Mouse (Mus musculus) gastrocnemius, postnatal 14 days (tissue): ENCODE data around the gene Gm17268. TPM values are rescaled to one million over a fixed set of nuclear protein-coding genes. Genes with fewer than 3 reads are reported as not detected.

ENCODE experiments used
- DNase-seq: peaks from one replicate; pipeline ENCODE4 v3.0.0; 2021; ENCODE audit warnings: mixed read lengths
- intact Hi-C: fragments of 180-260 bp; cut with DNase I; formaldehyde crosslinking; loops from one replicate; pipeline ENCODE4 v1.15.1; 2025; ENCODE audit warnings: low total_unique reads
- long read RNA-seq, 2 experiments: library from polyadenylated mRNA; stranded (forward); transcript quantifications; one replicate each; pipeline ENCODE4 v2.0.0; 2021
- total RNA-seq, 2 experiments: library from RNA; stranded (reverse); gene quantifications; 2 replicates each; pipeline ENCODE4 v1.2.3; 2021

Gene Gm17268
- total RNA-seq, result not detected
- long read RNA-seq, experiment 1, result 0 reads
- long read RNA-seq, experiment 2, result 0 reads

DNA sequence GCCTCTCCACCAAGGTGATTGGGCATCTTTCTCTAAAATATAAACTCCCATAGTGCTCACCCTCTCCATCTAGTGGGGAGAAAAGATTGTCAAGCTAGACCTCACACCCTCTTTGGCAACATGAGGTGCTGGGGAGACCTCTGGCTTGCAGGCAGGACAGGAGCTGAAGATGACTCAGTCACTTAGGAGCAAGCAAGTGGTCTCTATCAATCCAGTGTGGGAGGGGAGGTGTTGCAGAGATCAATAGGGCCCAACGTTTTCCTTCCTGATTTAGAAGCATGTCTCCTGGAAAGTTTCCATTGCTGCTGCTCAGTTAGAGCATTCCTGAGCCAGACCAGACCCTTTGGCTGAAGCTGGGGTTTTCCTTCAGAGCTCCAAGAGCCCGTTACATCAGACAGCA is at the start of gene Gm17268:
Gm17268 (minus strand) TSS at position 28 of the 400 bp plus-strand sequence.
- no peak for DNase-seq
- intact Hi-C loops, result no loop called here

DNA sequence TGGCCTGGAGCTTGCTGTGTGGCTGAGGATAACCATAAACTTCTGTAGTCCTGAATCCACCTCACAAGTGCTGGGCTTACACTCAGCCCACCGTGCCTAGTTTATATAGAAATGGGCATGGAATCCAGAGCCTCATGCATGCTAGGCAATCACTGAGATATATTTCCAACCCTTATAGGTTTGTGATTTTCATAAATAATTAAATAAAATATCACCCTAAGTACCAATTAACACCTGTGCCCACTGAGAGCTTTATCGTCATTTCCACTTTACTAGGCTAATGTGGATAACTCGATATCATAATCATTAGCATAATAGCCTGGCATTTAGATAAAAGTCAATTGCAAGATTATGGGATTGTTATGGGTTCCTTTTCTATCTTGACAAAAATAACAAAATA is 46.0 kb upstream of the Gm17268 start:
- intact Hi-C loops, result no loop called here
- DNase-seq, result no peak

DNA sequence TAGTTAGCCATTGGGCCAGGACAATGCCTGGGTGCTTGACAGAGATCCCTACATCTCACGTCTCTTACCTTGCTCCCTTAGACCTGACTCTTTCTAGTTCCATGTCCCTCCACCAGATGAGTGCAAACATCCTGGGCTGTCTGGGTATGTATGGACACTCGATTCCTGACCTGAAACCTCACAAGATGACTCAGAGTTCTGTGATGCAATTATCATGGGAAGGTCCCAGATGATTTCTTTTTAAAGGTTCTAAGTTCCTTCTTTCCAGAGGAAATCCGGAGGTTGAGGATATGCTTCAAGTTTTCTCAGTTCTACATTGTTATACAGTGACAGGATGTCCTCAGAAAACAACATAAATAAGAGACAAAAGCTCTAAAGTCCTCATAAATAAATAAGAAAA is 42.5 kb upstream of the Gm17268 start:
- no peak for DNase-seq
- intact Hi-C loops, result no loop called here

DNA sequence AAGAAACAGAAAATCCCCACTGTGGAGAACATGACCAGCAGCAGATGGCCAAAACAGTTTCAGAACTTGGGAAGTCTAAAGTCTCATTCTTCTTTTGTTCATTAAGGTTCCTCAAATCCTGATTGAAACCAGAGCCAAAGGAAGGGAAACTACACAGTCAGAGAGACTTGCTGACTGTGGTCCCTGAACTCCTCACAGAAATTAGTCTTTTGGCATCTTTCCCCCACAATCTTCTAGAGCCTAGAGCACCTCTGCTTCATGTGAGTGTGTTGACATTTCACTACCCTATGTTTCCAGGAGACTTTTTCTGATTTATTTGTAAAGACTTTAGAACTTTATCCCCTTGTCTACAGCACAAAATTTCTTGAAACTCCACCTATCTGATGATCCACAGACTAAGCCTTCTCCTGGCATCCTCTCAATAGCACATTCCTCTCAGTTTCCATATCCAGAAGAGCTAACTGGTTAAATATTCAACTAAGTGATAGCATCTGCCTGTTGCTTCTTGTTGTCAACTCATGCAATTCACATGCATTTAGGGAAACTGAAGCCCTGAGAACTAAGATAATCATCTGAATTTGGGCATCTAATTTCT is 39.9 kb upstream of the Gm17268 start:
- intact Hi-C loops, result no loop called here
- no peak for DNase-seq

DNA sequence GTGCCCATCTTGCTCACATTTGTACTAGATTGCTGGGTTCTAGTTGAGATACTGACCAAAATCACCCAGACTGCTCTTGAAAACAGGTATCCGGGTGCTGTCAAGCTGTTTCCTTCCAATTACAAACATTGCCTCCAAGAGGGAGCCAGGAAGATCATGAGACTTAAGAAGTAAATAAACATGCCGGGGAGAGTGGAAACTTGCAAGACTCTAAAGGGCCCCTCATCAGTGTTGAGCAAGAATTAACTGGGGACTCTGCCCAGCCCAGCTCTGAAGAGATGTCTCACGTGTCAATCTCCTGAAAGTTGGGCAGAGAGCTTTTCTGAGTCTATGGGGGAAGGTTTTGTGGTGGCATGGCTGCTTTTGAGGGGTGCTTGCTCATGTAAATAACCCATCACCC is 38.7 kb upstream of the Gm17268 start:
- no peak for DNase-seq
- intact Hi-C loops, result no loop called here

DNA sequence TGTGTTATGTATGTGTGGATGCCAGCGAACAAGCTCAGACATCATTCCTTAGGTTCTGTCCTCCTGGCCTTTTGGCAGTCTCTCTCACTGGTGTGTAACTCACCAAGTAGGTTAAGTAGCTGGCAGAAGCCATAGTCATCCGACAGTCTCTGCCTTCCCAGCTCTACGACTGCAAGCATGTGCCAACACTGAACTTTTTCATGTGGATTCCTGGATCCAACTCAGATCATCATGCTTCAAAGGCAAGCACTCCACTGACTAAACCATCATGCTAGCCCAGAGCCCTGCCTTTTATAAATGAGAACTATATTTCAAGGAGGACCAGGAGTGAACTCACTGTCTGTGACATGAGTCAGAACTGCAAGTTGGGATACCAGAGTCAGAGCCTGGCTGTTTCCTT is 35.3 kb upstream of the Gm17268 start:
- no peak for DNase-seq
- intact Hi-C loops, result no loop called here

DNA sequence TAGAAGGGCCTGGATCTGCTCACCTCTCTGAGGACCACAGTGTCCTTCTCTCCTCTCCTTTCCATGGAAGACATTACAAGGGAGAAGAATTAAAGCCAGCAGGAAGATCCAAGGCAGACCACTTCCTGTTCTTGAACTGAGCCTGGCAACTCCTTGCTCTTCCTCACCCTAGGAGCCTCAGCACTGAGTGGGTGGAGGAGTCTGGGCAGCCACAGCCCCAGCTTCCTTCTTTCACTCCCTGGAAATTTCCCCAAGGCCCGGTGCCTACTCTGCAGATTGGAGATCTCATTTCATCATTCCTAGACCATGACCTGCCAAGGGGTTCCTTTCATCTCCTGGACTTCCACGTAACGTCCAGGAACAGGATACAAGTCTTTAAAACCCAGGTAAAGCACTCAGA is 34.6 kb upstream of the Gm17268 start:
- peak; percentile 6 for DNase-seq
- intact Hi-C loops, result no loop called here

DNA sequence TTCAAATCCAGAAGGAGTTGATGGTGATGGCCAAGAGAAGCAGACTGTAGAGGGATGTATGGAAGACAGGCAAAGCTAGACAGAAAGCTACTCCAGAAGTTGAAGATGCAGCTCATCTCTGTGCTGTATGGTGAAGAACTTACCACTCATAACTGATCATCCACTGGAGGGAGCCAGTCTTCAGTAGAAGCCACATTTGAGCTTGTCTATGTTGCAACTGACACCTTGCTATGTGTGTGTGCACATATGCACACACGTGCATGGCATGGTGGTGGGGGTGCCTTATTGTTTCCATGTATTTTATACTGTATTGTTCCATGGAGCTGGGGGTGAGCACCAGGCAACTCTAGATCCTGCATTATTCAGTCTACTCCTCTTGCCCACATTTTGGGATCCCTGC is 34.0 kb upstream of the Gm17268 start:
- intact Hi-C loops, result no loop called here
- DNase-seq, result no peak

DNA sequence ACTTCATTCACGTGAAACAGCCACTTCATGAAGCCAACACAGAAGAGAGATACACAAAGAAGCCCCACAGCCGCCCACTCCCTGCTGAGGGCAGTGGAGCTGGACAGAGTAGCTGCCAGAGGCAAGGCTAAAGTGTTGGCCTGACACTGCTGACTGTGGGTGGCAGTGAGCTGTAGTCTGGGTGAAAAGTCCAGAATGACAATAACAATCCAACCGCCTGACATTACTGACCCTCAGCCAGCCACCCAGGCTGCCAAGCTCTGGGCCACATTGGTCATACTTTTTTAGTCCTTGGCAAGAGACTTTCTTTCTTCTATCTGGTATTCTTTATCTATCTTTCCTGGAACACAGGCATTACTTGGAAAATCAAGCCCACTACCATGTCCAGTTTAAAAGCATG is 32.7 kb upstream of the Gm17268 start:
- intact Hi-C loops, result no loop called here
- DNase-seq, result peak; percentile 12

DNA sequence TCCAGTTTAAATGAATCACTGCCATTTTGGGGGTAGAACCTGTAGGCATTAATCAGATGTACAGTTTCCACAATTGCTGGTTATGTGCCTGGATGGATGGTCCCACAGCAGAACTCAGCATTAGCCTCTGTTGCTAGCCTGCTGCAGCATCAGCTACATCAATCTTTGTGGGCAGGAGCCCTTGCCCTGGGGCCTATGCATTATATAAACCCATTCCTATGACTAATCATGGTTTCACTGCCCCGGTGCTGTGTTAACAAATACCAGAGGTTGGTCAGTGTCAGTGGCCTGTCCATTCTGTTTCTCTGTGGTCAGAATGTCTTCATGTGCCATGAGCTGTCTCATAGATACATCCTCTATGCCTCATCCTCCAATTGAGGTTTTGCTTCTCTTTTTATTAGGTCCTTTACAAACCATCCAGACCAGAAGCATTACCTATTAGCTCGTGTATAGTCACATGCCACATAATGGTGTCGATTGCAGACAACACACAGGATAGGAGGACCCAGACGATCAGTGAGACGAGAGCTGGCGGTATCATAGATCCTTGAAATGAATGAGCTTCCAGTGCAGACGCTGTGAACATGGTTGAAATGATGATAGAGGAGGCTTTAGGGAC is 28.7 kb upstream of the Gm17268 start:
- DNase-seq, result no peak
- intact Hi-C loops, result no loop called here

DNA sequence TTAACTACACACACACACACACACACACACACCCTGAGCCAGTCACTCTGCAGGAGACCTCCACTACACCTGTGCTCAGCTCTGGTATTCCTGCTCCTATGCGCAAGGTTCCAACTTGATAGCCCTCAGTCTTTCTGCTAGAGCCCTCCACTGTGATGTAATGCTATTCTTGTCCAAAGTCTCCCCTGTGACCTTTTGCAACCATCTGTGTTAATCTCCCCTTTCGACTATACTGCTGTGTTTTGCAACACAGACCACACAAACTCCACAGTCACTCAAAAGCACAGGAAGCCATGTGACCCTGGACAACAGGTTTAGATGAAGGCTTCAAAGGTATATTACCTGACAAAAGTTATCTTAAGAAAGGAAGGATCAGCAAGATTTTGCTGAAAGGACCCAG is 25.1 kb upstream of the Gm17268 start:
- no peak for DNase-seq
- intact Hi-C loops, result no loop called here

DNA sequence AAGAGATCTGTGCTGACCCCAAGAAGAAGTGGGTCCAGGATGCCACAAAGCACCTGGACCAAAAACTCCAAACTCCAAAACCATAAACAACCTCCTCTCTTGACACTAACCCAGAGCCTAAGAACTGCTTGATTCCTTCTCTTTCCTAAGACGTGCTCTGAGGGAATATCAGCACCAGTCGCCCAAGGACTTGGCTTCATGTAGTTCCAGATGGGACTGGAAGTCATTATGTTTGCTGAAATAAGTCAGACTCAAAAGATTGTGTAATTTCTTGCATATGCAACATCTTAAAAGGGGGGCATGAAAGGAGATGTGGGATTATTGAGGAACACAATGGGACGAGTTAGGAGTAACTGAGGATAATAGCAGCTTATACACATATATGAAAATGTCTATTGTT is 23.9 kb upstream of the Gm17268 start:
- DNase-seq, result no peak

DNA sequence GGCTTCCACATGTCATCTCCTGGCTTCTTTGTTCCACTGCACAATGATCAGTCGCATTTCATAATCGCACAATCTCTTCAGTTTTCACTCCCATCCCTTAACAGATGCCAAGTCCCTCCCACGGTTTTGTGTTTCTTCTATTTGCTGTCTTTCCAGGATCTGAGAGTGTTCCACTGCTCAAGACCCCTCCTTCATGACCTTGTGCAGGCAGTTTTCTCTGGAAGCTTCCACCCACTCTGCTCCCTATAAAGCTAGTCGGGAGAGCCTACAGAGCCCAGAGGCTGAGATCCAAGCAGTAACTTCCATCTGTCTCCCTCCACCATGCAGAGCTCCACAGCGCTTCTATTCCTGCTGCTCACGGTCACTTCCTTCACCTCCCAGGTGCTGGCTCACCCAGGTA is 19.3 kb upstream of the Gm17268 start, which contains the start of gene Ccl11:
Ccl11 (plus strand) TSS at position 178 of the 400 bp plus-strand sequence.
- intact Hi-C loops, result no loop called here
- DNase-seq, result peak; percentile 37

More for the DNA sequence above, 23.9 kb upstream of the Gm17268 start:
- intact Hi-C loops, result no loop called here

DNA sequence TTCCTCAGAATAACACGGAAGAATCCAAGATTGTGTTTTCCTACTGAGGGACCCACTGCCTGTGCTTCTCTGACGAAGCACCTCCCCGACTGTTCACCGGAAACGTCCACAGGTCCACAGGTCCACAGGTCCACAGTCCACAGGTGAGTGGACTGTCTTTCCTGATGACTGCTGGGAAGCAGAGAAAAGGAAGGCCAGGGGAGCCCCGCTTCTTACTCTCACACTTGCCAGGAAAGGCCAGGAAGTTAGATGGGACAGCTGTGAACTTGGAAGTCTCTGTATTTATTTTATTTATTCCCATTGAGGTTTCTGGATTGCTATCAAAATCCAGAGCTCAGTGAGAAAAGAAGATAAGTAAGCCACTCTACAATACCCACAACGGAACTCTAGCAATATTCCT is 15.5 kb upstream of the Gm17268 start:
- no peak for DNase-seq
- intact Hi-C loops, result no loop called here

DNA sequence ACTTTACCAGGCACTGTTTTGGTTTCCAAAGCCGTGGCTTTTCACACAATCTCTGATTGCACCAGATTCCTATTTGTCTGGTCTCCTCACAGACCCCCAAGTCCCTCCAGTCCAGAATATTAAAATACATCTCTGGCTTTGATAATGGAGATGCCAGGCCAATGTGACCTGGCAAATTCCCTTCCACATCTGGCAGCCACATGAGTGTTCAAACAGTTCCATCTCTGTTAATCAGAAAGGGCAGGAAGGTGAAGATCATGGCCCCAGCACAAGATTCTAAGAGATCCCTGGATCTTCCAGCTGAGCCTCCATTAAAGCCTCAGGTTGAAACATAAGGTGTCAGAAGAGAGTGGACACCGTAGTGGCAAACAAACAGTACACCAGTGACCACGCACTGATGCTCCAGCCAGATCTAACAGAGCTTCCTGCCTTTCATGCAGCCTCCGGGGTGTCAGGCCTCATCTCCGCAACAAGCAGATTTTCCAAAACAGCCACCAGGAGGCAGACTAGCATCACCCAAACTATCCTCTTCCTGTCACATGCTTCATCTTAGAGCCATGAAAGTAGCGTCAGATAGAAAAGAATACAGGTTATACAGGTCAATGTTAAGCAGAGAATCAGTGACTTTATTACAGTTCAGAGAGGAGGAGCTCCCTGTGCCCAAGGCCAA is 9.5 kb upstream of the Gm17268 start:
- intact Hi-C loops, result loop anchor here (5.0 kb wide), 2 partner anchors 51 to 129 kb away; no protein-coding TSS in a partner anchor
- peak; percentile 51 for DNase-seq

DNA sequence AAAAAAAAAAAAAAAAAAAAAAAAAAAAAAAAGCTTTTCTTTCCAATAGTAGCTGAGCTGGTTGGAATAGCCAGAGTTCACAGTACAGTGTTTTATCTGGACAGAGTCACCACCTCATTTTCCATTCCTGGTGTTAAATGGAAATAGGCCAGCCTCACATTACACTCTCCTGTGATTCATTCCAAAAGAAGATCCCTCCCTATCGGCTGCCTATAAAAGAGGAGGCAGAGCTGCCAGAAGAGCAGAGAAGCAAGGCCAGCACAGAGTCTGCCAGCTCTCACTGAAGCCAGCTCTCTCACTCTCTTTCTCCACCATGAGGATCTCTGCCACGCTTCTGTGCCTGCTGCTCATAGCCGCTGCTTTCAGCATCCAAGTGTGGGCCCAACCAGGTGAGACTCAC is 7.1 kb upstream of the Gm17268 start, which contains the start of gene Ccl7:
Ccl7 (plus strand) TSS at position 242 of the 400 bp plus-strand sequence.
- peak; percentile 49 for DNase-seq
- intact Hi-C loops, result loop anchor here (5.0 kb wide), 2 partner anchors 48 to 132 kb away; no protein-coding TSS in a partner anchor

DNA sequence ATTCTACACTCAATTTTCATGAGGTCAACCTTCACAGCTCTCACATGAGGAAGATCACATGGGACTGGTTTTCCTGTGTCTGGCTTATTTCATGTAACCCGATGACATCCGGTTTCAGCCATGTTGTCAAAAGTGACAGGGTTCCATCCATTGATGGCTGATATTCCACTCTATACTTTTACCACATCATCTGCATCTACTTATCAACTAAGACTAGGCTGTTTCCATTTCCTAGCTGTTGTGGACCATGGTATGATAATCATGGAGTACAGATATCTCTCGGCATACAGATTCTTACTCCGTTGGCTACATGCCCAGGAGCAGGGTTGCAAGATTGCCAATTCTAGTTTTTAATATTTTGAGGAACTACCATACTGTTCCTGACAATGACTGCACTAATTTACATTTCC is 3.3 kb upstream of the Gm17268 start:
- DNase-seq, result no peak
- intact Hi-C loops, result no loop called here

DNA sequence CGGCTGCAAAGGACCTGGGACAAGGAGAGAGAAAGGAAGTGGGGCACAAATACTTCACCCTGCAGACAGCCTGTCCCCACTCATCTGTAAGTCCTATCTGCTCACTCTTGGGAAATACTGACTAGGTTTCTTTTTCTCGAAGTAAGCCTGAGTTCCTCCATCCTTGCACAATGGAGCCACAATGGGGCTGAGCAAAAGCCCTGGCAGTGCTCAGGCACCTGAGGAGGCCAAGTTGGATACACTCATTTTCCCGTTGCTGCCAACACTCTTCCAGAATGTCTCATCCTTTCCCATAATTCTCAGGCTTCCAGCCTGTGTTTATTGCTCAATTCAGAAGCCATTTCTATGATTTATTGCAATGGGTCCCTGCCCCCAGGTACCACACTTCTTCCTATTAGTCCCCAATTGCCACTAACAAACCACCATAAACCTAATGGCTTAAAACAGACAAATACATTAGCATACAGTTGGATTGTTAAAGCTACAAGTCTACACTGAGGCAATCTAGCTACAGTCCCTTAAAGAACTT is 834 bp upstream of the Gm17268 start:
- intact Hi-C loops, result no loop called here
- no peak for DNase-seq

DNA sequence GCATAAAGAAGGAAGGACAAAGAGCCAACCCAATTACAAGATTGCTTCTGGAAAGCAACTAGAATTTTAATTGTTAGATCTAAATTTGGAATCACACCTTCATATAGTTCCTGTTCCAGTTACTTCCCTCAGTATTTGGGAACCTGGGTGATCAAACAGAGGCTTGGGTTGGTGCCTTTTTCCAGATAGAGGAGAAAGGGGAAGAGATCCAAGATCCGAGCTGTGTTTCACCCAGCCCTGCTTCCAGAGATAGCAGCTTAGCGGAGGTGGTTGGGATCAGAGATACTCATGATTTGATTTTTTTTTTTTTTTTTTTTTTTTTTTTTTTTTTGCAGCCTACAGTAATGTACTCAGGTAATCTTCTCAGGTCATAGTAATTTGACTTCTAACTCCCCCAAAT is 2.5 kb downstream of the Gm17268 start:
- no peak for DNase-seq
- intact Hi-C loops, result no loop called here

DNA sequence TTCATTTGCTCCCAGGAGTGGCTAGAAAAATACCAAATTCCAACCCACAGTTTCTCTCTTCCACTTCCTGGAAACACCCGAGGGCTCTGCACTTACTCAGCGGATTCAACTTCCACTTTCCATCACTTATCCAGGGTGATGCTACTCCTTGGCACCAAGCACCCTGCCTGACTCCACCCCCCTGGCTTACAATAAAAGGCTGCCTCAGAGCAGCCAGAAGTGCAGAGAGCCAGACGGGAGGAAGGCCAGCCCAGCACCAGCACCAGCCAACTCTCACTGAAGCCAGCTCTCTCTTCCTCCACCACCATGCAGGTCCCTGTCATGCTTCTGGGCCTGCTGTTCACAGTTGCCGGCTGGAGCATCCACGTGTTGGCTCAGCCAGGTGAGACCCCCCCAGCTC is 3.0 kb downstream of the Gm17268 start, which contains the start of gene Ccl2:
Ccl2 (plus strand) TSS at position 216 of the 400 bp plus-strand sequence.
- intact Hi-C loops, result no loop called here
- DNase-seq, result peak; percentile 78
